Mouse (Mus musculus): ENCODE measurements at regions not wholly inside any gene's neighbourhood (a gene's known extent, or its start where the extent isn't known, plus 50 kb on each side); places are given as distances from the start of the nearest gene placed in this dataset.

GRCm38 (mm10) chr9:14116097-14116840 lies 158.6 kb upstream of the Sesn3 start:
- no peak for TF ChIP-seq CTCF (IDR thresholded peaks at IDR 0.05; ENCODE audit: control insufficient read depth, insufficient read depth, insufficient read length)
- TF ChIP-seq MAX (IDR thresholded peaks at IDR 0.05) = no peak

Measured in C2C12 (cell line).